Mouse (Mus musculus) intestine, postnatal 0 days (tissue): ENCODE data around the gene Hephl1. TPM values are rescaled to one million over a fixed set of nuclear protein-coding genes. Genes with fewer than 3 reads are reported as not detected.

ENCODE experiments used
- ATAC-seq: fragments of 200-750 bp; cut with Nextera tagmentation; 2 replicates; pipeline ENCODE4 v1.8.0; 2017; ENCODE audit warnings: mild to moderate bottlenecking, moderate TSS enrichment, moderate library complexity
- H3K27ac ChIP-seq: fragments of 300-500 bp; sonication (generic); 2 replicates; pipeline ENCODE4 v1.5.1; 2014; ENCODE audit warnings: mild to moderate bottlenecking, low read depth, low read length, moderate library complexity
- H3K27me3 ChIP-seq: fragments of 300-500 bp; sonication (generic); replicated peaks from 2 replicates; pipeline ENCODE4 v1.6.1; 2014; ENCODE audit warnings: low read length, mixed read lengths; ENCODE audit not compliant: control insufficient read depth, insufficient read depth
- H3K36me3 ChIP-seq: fragments of 300-500 bp; sonication (generic); 2 replicates; pipeline ENCODE4 v1.6.1; 2014; ENCODE audit warnings: mild to moderate bottlenecking, moderate library complexity; ENCODE audit not compliant: control insufficient read depth, insufficient read depth
- H3K4me1 ChIP-seq: fragments of 300-500 bp; sonication (generic); replicated peaks from 2 replicates; pipeline ENCODE4 v1.6.1; 2014; ENCODE audit warnings: antibody characterized with exemption, low read length, mixed read lengths; ENCODE audit not compliant: control insufficient read depth, insufficient read depth
- H3K4me2 ChIP-seq: fragments of 300-500 bp; sonication (generic); replicated peaks from 2 replicates; pipeline ENCODE4 v1.6.1; 2014; ENCODE audit warnings: low read depth, mild to moderate bottlenecking, moderate library complexity
- H3K4me3 ChIP-seq: fragments of 300-500 bp; sonication (generic); 2 replicates; pipeline ENCODE4 v1.5.1; 2014; ENCODE audit warnings: low read depth, low read length
- H3K9ac ChIP-seq: fragments of 300-500 bp; sonication (generic); 2 replicates; pipeline ENCODE4 v1.6.1; 2014; ENCODE audit warnings: mild to moderate bottlenecking, low read depth, low read length
- H3K9me3 ChIP-seq: fragments of 300-500 bp; sonication (generic); 2 replicates; pipeline ENCODE4 v1.6.1; 2016; ENCODE audit warnings: mixed run types; ENCODE audit not compliant: control insufficient read depth
- CTCF ChIP-seq: sonication (generic); IDR thresholded peaks from 2 replicates; pipeline ENCODE4 v1.5.1; 2016; ENCODE audit warnings: low read depth, mild to moderate bottlenecking, control low read depth, antibody characterized with exemption, moderate library complexity
- WGBS: fragments of 180-500 bp; shearing (Covaris S2); extraction: QIAGEN DNeasy Blood & Tissue Kit; methylation state at CpG from one replicate; pipeline ENCODE4 v1.1.7; 2014; 5-methylcytosine and 5-hydroxymethylcytosine counted together
- polyA plus RNA-seq: library from polyadenylated mRNA; unstranded; fragments of >200 nt; fragmentation: Nextera tagmentation; extraction: Ambion mirVana; gene quantifications from 2 replicates; pipeline ENCODE4 v1.2.1, GENCODE M21; 2015

Gene Hephl1
- polyA plus RNA-seq, 1 experiment from 2014 or later, result not detected

DNA sequence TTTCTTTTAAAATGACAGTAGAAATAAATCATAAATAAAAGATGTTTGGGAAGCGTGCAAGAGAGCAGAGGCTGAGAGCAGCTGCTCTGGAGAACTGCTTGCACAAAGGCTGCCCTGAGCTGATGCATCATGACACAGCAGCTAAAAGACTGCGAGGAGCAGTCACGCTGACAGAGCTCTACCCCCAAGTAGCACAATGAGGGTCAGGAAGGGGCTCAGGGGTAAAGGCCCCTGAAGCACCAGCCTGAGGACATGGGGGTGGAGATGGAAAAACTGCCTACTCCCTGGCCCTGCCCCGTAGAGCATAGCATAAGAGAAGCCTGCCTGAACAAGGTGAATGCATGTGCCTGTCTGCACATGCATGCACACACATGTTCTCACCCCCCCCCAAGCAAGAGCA lies 75.1 kb downstream of the Hephl1 start:
- Histone ChIP-seq H3K27me3 (no peaks in the 10 kb centered on the region), H3K4me1 (no peaks in the 10 kb centered on the region; the same call in 1 of the 2 replicates), H3K27ac (no peak overlapping the region), H3K4me2 (no peak overlapping the region), H3K9me3 (no peaks in the 10 kb centered on the region), H3K36me3 (no peaks in the 10 kb centered on the region), H3K9ac (no peak overlapping the region), H3K4me3 (no peak overlapping the region)
- no peak for ATAC-seq
- WGBS, result 68% methylated on average over 4 of the region's 4 CpGs
- TF ChIP-seq CTCF, result no peak

DNA sequence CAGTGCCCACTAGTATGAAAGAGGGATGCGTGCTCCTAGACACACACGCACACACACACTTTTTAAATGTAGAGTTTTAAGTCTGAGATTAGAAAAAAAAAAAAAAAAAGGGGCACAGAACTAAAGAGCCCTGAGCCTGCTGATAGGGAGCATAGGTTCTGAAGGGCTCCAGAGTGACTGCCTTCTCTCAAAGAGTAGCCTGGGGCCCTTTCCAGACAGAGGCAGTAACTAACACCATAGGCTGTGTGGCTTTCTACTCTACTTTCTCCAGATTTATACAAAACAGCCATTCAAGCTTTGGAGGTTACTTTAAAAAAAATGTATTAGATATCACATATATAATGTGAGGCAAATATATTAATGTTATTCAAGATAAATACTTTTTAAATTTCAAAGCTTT lies 75.5 kb downstream of the Hephl1 start:
- Histone ChIP-seq H3K9ac (no peak overlapping the region), H3K4me1 (no peaks in the 10 kb centered on the region; the same call in 1 of the 2 replicates), H3K9me3 (no peaks in the 10 kb centered on the region), H3K4me3 (no peak overlapping the region), H3K36me3 (no peaks in the 10 kb centered on the region), H3K27ac (no peak overlapping the region), H3K27me3 (no peaks in the 10 kb centered on the region), H3K4me2 (no peak overlapping the region)
- no peak for ATAC-seq
- 86% methylated on average over 2 of the region's 2 CpGs for WGBS
- TF ChIP-seq CTCF, result no peak

DNA sequence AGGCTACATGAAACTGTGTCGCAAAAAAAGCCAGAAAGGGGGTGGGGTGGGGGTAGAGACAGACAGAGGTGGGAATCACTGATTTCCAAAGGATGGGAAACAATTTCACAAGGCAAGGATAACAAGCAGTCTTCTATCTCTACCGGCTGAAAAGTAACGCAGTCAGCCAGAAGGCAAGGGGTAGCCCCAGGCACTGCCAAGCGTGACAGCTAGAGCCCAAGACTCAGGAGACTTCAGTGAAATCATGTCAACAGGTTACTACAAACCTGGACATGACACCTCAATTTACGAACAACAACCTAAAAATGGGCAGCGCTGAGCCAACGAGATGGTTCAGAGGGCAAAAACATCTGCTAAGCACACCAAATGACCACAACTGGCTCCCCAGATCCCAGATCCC lies 75.9 kb downstream of the Hephl1 start:
- ATAC-seq, result no peak
- 92% methylated on average over 7 of the region's 7 CpGs for WGBS

DNA sequence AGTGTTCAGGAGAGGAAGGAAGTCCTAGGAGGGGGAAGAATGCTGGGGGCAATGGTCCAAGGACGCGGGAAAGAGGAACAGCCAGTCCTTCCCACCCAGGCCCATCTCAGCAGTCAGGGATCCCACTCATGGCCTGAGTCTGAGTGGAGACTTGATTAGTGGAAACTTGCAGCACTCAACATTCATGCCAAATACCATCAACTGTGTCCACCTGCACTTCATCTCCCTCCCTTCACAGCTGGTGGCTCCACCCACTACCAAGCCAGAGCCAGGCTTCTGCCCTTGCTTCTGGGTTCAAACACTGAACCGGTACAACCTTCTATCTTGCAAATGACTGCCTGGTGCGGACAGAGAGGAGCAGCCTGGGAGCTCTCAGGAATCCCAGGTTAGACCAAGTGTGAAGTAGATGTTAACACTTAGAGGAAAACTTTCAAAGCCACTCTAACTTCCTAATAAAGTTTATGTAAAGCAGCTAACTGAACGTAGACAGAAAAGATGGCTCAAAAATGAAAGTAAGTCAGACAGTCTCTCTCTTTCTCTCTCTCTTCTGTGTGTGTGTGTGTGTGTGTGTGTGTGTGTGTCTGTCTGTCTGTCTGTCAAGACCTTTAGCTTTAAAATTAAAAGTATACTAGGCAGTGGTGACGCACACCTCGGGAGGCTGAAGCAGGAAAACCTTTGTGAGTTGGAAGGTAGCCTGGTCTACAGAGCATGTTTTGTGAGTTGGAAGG lies 77.2 kb downstream of the Hephl1 start:
- no peak for TF ChIP-seq CTCF
- no peaks in the 10 kb centered on the region for H3K9me3 ChIP-seq
- H3K4me1 ChIP-seq, result no peaks in the 10 kb centered on the region
- H3K4me3 ChIP-seq, result no peak overlapping the region
- no peaks in the 10 kb centered on the region for H3K27me3 ChIP-seq
- H3K9ac ChIP-seq, result no peak overlapping the region
- no peak overlapping the region for H3K27ac ChIP-seq
- WGBS, result 70% methylated on average over 7 of the region's 7 CpGs
- ATAC-seq, result no peak
- no peaks in the 10 kb centered on the region for H3K36me3 ChIP-seq
- no peak overlapping the region for H3K4me2 ChIP-seq

More for the DNA sequence above, 75.9 kb downstream of the Hephl1 start:
- Histone ChIP-seq H3K27ac (no peak overlapping the region), H3K4me3 (no peak overlapping the region), H3K27me3 (no peaks in the 10 kb centered on the region), H3K4me2 (no peak overlapping the region), H3K9ac (no peak overlapping the region), H3K36me3 (no peaks in the 10 kb centered on the region), H3K9me3 (no peaks in the 10 kb centered on the region), H3K4me1 (no peaks in the 10 kb centered on the region; the same call in 1 of the 2 replicates)
- no peak for TF ChIP-seq CTCF

DNA sequence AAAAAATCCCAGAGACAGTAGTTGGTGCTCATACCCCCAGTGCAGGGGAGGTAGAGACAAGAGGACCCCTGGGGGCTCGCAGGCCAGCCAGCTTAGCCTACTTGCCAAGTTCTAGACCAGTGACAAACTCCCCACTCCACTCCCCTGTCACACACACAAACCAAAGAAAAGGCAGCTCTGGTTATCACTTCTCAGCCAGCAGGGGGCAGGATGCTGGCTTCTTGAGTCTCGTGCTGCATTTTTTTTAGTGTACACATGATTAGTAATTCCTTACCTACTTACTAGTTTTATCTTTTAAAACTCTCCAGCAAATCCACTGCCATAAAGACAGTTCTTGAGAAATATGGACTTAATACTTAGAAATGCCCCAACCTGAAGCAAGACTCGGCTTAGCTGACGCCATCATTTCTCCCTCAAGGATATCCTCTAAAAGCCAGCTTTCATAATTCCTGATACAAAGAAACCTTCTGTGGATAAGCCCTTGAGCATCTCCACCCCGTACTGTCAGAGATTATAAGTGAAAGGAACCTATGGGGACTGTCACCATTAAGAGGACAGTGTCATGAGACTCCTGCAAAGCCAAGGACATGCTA lies 78.2 kb downstream of the Hephl1 start:
- Histone ChIP-seq H3K9me3 (no peaks in the 10 kb centered on the region), H3K36me3 (no peaks in the 10 kb centered on the region), H3K4me3 (no peak overlapping the region), H3K27me3 (no peaks in the 10 kb centered on the region), H3K4me2 (peak overlapping the region; percentile 17; the same call in 1 of the 2 replicates), H3K27ac (no peak overlapping the region), H3K9ac (no peak overlapping the region), H3K4me1 (no peaks in the 10 kb centered on the region)
- no peak for ATAC-seq
- WGBS, result 52% methylated on average over 5 of the region's 5 CpGs
- peak; percentile 77 for TF ChIP-seq CTCF

DNA sequence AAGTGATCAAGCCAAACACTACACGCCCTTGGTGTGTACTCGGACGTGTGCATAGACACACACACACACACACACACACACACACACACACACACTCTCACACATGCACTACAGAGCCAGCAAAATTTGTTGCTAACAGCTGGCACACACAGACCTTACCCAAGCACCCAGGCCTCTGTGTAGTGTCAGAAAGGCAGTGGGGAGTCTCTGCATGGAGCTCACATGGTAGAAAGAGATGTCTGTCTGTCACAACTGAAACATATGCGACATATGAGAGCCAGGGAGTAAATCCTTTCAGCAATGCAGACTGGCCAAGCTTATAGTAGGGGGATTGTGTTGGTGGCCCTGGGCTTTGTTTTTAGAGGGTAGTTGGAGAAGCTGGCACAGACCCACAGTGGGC lies 79.1 kb downstream of the Hephl1 start:
- no peak for ATAC-seq
- Histone ChIP-seq H3K4me2 (no peak overlapping the region), H3K27ac (no peak overlapping the region), H3K9ac (no peak overlapping the region), H3K36me3 (no peaks in the 10 kb centered on the region), H3K27me3 (no peaks in the 10 kb centered on the region), H3K9me3 (no peaks in the 10 kb centered on the region), H3K4me3 (no peak overlapping the region), H3K4me1 (no peaks in the 10 kb centered on the region)
- WGBS, result 78% methylated on average over 4 of the region's 4 CpGs
- no peak for TF ChIP-seq CTCF
